Mouse (Mus musculus) ovary, postnatal 36 days (tissue): ENCODE measurements around the gene Olfr1261.

ENCODE experiments used
- DNase-seq: peaks from one replicate; pipeline ENCODE4 v3.0.0; 2022; ENCODE audit warnings: low spot score, mixed read lengths

Olfr1261 gene

GRCm38 (mm10) chr2:89990921-89991320 lies at the start of gene Olfr1261:
TSS of gene Olfr1261 (plus strand) at chr2:89991221.
- DNase-seq = no peak

GRCm38 (mm10) chr2:89948564-89948963 lies 42.5 kb upstream of the Olfr1261 start, which contains the start of gene Olfr1259:
TSS of gene Olfr1259 (minus strand) at chr2:89948664.
- DNase-seq = no peak

- no peak for DNase-seq
Measured at GRCm38 (mm10) chr2:89974184-89974583, 16.8 kb upstream of the Olfr1261 start, which contains the start of gene Olfr1260. TSS of gene Olfr1260 (plus strand) at chr2:89974340.

- no peak for DNase-seq
Measured at GRCm38 (mm10) chr2:89977709-89978108, 13.3 kb upstream of the Olfr1261 start.

GRCm38 (mm10) chr2:89999845-90000244 lies 8.8 kb downstream of the Olfr1261 start, which contains the start of gene Olfr1262:
TSS of gene Olfr1262 (plus strand) at chr2:90000145.
- no peak for DNase-seq

GRCm38 (mm10) chr2:90011831-90012230 lies 20.8 kb downstream of the Olfr1261 start, which contains the start of gene Olfr1263:
TSS of gene Olfr1263 (plus strand) at chr2:90012131.
- DNase-seq = no peak

GRCm38 (mm10) chr2:90025477-90025876 lies 34.5 kb downstream of the Olfr1261 start, which contains the start of gene Olfr1264:
TSS of gene Olfr1264 (minus strand) at chr2:90025577.
- no peak for DNase-seq

GRCm38 (mm10) chr2:90035037-90035436 lies 44.0 kb downstream of the Olfr1261 start, which contains the start of gene Olfr1265:
TSS of gene Olfr1265 (plus strand) at chr2:90035337.
- no peak for DNase-seq
